Mouse (Mus musculus) liver, embryonic 11.5 days (tissue): Measurements from ENCODE around the gene Samd7. TPM values are rescaled to one million over a fixed set of nuclear protein-coding genes. Genes with fewer than 3 reads are reported as not detected.

Source experiments
- ATAC-seq: fragments of 200-750 bp; cut with Nextera tagmentation; replicated peaks from 2 replicates; pipeline ENCODE4 v1.8.0; 2017; ENCODE audit warnings: moderate number of reproducible peaks, mild to moderate bottlenecking, moderate TSS enrichment, moderate library complexity; ENCODE audit not compliant: low FRiP score
- DNase-seq: peaks from one replicate; pipeline ENCODE4 v3.0.0-alpha.2; 2017; ENCODE audit warnings: low spot score
- H3K27ac ChIP-seq: fragments of 300-500 bp; sonication (generic); 2 replicates; pipeline ENCODE4 v1.5.1; 2014; ENCODE audit warnings: mild to moderate bottlenecking, low read depth, low read length, control low read depth
- H3K27me3 ChIP-seq: fragments of 300-500 bp; sonication (generic); replicated peaks from 2 replicates; pipeline ENCODE4 v1.6.1; 2014; ENCODE audit warnings: low read length, mixed read lengths; ENCODE audit not compliant: control insufficient read depth, insufficient read depth
- H3K36me3 ChIP-seq: fragments of 300-500 bp; sonication (generic); 2 replicates; pipeline ENCODE4 v1.6.1; 2014; ENCODE audit warnings: mild to moderate bottlenecking, low read length, moderate library complexity, mixed read lengths; ENCODE audit not compliant: control insufficient read depth, insufficient read depth
- H3K4me1 ChIP-seq: fragments of 300-500 bp; sonication (generic); replicated peaks from 2 replicates; pipeline ENCODE4 v1.6.1; 2014; ENCODE audit warnings: low read length, mixed read lengths; ENCODE audit not compliant: control insufficient read depth, insufficient read depth
- H3K4me2 ChIP-seq: fragments of 300-500 bp; sonication (generic); 2 replicates; pipeline ENCODE4 v1.6.1; 2014; ENCODE audit warnings: mild to moderate bottlenecking, control low read depth, moderate library complexity
- H3K4me3 ChIP-seq: fragments of 300-500 bp; sonication (generic); 2 replicates; pipeline ENCODE4 v1.5.1; 2014; ENCODE audit warnings: low read depth, low read length, control low read depth
- H3K9ac ChIP-seq: fragments of 300-500 bp; sonication (generic); 2 replicates; pipeline ENCODE4 v1.6.1; 2014; ENCODE audit warnings: low read depth, low read length, control low read depth
- H3K9me3 ChIP-seq: fragments of 300-500 bp; sonication (generic); 2 replicates; pipeline ENCODE4 v1.6.1; 2016; ENCODE audit warnings: low read length, inconsistent platforms, mixed read lengths; ENCODE audit not compliant: control insufficient read depth
- WGBS: fragments of 180-500 bp; shearing (Covaris S2); extraction: QIAGEN DNeasy Blood & Tissue Kit; methylation state at CpG from one replicate; pipeline ENCODE4 v1.1.7; 2014; 5-methylcytosine and 5-hydroxymethylcytosine counted together
- polyA plus RNA-seq: library from polyadenylated mRNA; unstranded; fragments of >200 nt; fragmentation: Nextera tagmentation; extraction: Ambion mirVana; gene quantifications from 2 replicates; pipeline ENCODE4 v1.2.1, GENCODE M21; 2014

The Samd7 gene
- polyA plus RNA-seq, 1 experiment from 2014 or later: not detected

DNA sequence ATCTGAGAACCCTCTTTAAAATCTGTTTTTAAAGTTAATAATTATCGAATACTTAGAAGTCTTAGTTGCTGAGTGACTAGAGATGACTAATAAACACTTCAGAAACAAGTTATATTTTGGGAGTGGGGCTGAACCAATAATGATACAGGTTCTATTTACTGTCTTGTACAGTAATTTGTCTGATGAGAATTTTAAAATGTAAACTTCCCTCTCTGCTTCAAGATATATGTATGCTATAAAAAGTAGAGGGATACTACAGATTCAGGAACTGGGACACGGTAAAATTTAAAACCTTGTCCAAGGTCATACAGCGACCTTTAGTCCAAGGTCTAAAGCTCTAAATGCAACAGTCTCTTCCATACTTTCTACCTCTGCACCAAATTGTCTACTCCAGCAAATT lies 56.1 kb downstream of the Samd7 start:
- no peak for ATAC-seq
- Histone ChIP-seq H3K27me3 (no peaks in the 10 kb centered on the region), H3K27ac (no peak overlapping the region), H3K4me3 (no peak overlapping the region), H3K4me2 (no peak overlapping the region), H3K9ac (no peak overlapping the region), H3K9me3 (no peaks in the 10 kb centered on the region), H3K4me1 (no peaks in the 10 kb centered on the region), H3K36me3 (peaks cover 12% of the 10 kb centered on the region)
- WGBS: 92% methylated on average over 3 of the region's 3 CpGs
- DNase-seq: no peak

DNA sequence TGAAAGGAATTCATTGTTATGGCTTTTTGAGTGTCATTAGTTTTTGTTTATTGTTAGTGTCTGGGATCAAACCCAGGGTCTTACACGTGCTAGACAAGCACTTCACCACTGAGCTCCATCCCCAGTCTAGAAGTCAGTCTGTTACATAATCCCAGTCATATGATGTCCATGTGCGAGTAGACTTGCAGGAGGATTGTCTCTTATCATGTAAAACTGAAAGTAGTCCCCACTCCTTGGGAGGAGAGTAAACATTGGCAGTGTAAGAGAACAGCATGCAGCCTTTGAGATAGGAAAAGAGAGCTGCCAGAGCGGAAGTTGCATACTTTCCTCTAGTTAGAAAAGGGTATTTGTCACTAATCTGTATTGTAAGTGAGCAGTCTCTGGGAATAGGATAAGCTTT lies 66.8 kb downstream of the Samd7 start:
- no peak for ATAC-seq
- Histone ChIP-seq H3K27ac (no peak overlapping the region), H3K9ac (no peak overlapping the region), H3K4me3 (no peak overlapping the region), H3K36me3 (peaks cover 15% of the 10 kb centered on the region; the same call in 1 of the 2 replicates), H3K9me3 (no peaks in the 10 kb centered on the region), H3K27me3 (no peaks in the 10 kb centered on the region), H3K4me2 (no peak overlapping the region), H3K4me1 (no peaks in the 10 kb centered on the region)
- no peak for DNase-seq
- WGBS: 77% methylated on average over 3 of the region's 3 CpGs

Other genes starting within 250 kb of the Samd7 start
- gene Mecom, start 198.3 kb upstream of the Samd7 start, polyA plus RNA-seq: 5.7 and 6.9 TPM in 2 replicates
- not detected in 2 replicates for gene Actrt3, start 146.4 kb upstream of the Samd7 start, polyA plus RNA-seq
- gene Mynn, start 144.2 kb upstream of the Samd7 start, polyA plus RNA-seq: 23.2 and 24.7 TPM in 2 replicates
- gene Lrriq4, start 101.8 kb upstream of the Samd7 start, polyA plus RNA-seq: not detected in 2 replicates
- 0.65 and 0.93 TPM in 2 replicates for gene Lrrc34, start 98.4 kb upstream of the Samd7 start, polyA plus RNA-seq
- not detected in 2 replicates for gene Lrrc31, start 46.5 kb upstream of the Samd7 start, polyA plus RNA-seq
- 64.8 and 73.5 TPM in 2 replicates for gene Sec62, start 46.6 kb downstream of the Samd7 start, polyA plus RNA-seq
- 1.4 and 2.8 TPM in 2 replicates for gene Gpr160, start 109.7 kb downstream of the Samd7 start, polyA plus RNA-seq
- gene Phc3, start 223.1 kb downstream of the Samd7 start, polyA plus RNA-seq: 4.3 and 5.6 TPM in 2 replicates
- 20.2 and 21.3 TPM in 2 replicates for gene Prkci, start 249.5 kb downstream of the Samd7 start, polyA plus RNA-seq